Mouse (Mus musculus): ENCODE measurements around the gene Tead3.

DNA sequence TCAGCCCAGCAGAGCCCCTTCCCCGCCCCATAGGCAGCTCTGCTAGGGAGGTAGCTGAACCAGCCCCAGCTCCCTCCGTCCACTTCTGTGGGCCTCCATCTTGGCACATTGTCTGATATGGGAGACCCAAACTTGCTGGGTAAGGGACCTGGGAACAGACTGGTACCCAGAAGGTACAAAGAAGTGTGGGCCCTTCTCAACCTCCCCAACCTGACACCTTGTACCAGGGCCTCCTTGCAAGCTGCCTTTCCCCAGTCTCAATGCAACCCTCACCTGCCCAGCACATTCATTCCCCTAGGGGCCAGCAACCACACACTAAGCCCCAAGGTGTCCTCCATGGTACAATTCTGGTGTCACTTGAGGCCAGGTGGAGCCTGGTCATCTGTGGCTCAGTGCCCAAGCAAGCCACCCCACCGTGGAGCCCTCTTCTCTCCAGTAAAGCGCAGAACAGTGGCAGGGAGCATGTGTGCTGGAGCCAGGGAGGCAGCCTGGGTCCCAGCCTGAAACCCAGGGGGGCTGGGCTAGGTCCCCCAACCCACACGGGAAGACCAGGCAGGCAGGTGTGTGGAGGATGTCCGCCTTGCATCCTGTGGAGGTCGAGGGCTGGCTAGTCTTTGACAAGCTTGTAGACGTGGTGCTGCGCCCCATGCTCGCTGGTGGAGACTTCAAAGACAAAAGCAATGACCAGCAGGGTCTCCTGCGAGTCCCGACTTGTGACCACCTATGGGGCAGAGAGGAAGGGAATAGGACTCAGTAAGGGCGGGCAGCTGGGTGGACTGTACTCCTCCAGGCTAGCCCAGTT lies 18.3 kb downstream of the Tead3 start:
- peak; percentile 58 for TF ChIP-seq CTCF (IDR thresholded peaks at IDR 0.05; ENCODE audit: low read depth)
- TF ChIP-seq EP300 (optimal IDR thresholded peaks at IDR 0.05): no peak

Data from stomach, postnatal 0 days (tissue).